In genomic region chr2:4636656-4637055, GRCm38 (mm10) we compare ENCODE assay signal across 19 mouse cellular contexts. TPM values are rescaled to one million over a fixed set of nuclear protein-coding genes. Genes with fewer than 3 reads are reported as not detected.
A peak's percentile ranks its signal among the peaks of the same experiment; 100 is the strongest.
DNase-seq lines count a peak whose midpoint lies in the region.
"Had no signal": no experiment of that assay in that cellular context is flagged by ENCODE, and none has a peak within 500 bp of the region (broad histone marks: within the 10 kb centered on the region; RNA-seq: fewer than 3 reads in every experiment).

No protein-coding gene starts in this region.

- no peak overlapping the region for H3K27ac ChIP-seq in limb, embryonic 10.5 days
- H3K27ac ChIP-seq: embryonic facial prominence, embryonic 12.5 days; forebrain, embryonic 12.5 days; gastrocnemius, adult 2 months; heart, embryonic 13.5 days; hindbrain, embryonic 12.5 days had no signal

- H3K9me3 ChIP-seq in limb, embryonic 10.5 days (replicated peaks), result no peaks in the 10 kb centered on the region
- H3K9me3 ChIP-seq: embryonic facial prominence, embryonic 12.5 days; forebrain, embryonic 12.5 days; heart, embryonic 13.5 days; hindbrain, embryonic 12.5 days had no signal

- H3K4me1 ChIP-seq in limb, embryonic 10.5 days, result no peaks in the 10 kb centered on the region
- H3K4me1 ChIP-seq: embryonic facial prominence, embryonic 12.5 days; forebrain, embryonic 12.5 days; heart, embryonic 13.5 days; hindbrain, embryonic 12.5 days had no signal

- peaks cover 96% of the 10 kb centered on the region for H3K36me3 ChIP-seq in limb, embryonic 10.5 days

- H3K4me3 ChIP-seq in limb, embryonic 10.5 days, result no peak overlapping the region
- H3K4me3 ChIP-seq: embryonic facial prominence, embryonic 12.5 days; forebrain, embryonic 12.5 days; gastrocnemius, adult 2 months; heart, embryonic 13.5 days; hindbrain, embryonic 12.5 days had no signal

- WGBS in limb, embryonic 10.5 days, result 90% methylated on average over 7 of the region's 7 CpGs

- H3K27me3 ChIP-seq in limb, embryonic 10.5 days (ENCODE audit: low read depth, poor library complexity, severe bottlenecking), result no peaks in the 10 kb centered on the region
- H3K27me3 ChIP-seq: CH12.LX; embryonic facial prominence, embryonic 12.5 days; forebrain, embryonic 12.5 days; heart, embryonic 13.5 days; hindbrain, embryonic 12.5 days had no signal

- DNase-seq in heart, adult 11 months, result peak; percentile 70
- DNase-seq in heart, postnatal 4 days, result no peak
- peak; percentile 12 for DNase-seq in ovary, adult 18-20 months (ENCODE audit: low spot score)
- DNase-seq in ovary, postnatal 14 days (ENCODE audit: low spot score), result no peak
- DNase-seq in adrenal gland, adult 8-10 months, result peak; percentile 51
- DNase-seq in adrenal gland, postnatal 25 days, result peak; percentile 45
- no peak for DNase-seq in limb, embryonic 10.5 days (ENCODE audit: low spot score)
- DNase-seq in gastrocnemius, adult 18-20 months (ENCODE audit: low spot score), result no peak
- DNase-seq: cerebellum, adult 11 months; cerebellum, adult 8-10 months; cerebellum, postnatal 25 days; gastrocnemius, adult 2 months; gastrocnemius, postnatal 25 days; heart, postnatal 36 days had no signal

RNA-seq across cellular contexts. Expression of gene Prpf18, which starts 15.3 kb away (rescaled TPM):
- 10 to 100 TPM; 29.5 to 35.2 TPM for total RNA-seq in heart, postnatal 4 days (2021)
- 10 to 100 TPM; 50.7 to 54.5 (median 51.7) TPM for total RNA-seq in adrenal gland, adult 8-10 months (2022)
- 42.7 and 57.4 TPM in 2 replicates for total RNA-seq in adrenal gland, postnatal 25 days (2021)
- 37.5 and 42.1 TPM in 2 replicates for polyA plus RNA-seq in limb, embryonic 10.5 days (2016; fragmentation: Nextera tagmentation; extraction: Ambion mirVana)
- total RNA-seq in gastrocnemius, adult 18-20 months (2021), result 10 to 100 TPM; 39.3 to 42.0 TPM

Comparison
In these comparisons a context has a peak if more than half of its experiments do, and no peak if none do; other contexts are left out.
1. DNase-seq: peak in heart, adult 11 months (single experiment), ovary, adult 18-20 months (single experiment), adrenal gland, adult 8-10 months (single experiment) and adrenal gland, postnatal 25 days (single experiment); none in heart, postnatal 4 days (single experiment), ovary, postnatal 14 days (single experiment), limb, embryonic 10.5 days (single experiment) and gastrocnemius, adult 18-20 months (single experiment).